Mouse (Mus musculus) megakaryocyte, embryonic 14.5 days (primary cell): Measurements from ENCODE around the gene Serpinb6a. TPM values are rescaled to one million over a fixed set of nuclear protein-coding genes. Genes with fewer than 3 reads are reported as not detected.

Experiments used
- H3K27me3 ChIP-seq: replicated peaks from 2 replicates; pipeline ENCODE3; 2012; ENCODE audit warnings: inconsistent platforms
- H3K36me3 ChIP-seq: replicated peaks from 2 replicates; pipeline ENCODE3; 2012; ENCODE audit warnings: low read length, inconsistent platforms, mixed read lengths
- H3K4me1 ChIP-seq: 2 replicates; pipeline ENCODE4 v1.6.1; 2012; ENCODE audit warnings: inconsistent platforms
- H3K4me3 ChIP-seq: replicated peaks from 2 replicates; pipeline ENCODE3; 2012; ENCODE audit warnings: moderate library complexity, mild to moderate bottlenecking, inconsistent platforms
- H3K9me3 ChIP-seq: 2 replicates; pipeline ENCODE4 v1.6.1; 2012; ENCODE audit warnings: inconsistent platforms
- FLI1 ChIP-seq: IDR thresholded peaks from 2 replicates; pipeline ENCODE4 v1.6.1; 2012; ENCODE audit warnings: low read length, inconsistent platforms, mixed read lengths
- GATA1 ChIP-seq: IDR thresholded peaks from 3 replicates; pipeline ENCODE4 v1.6.1; 2012; ENCODE audit warnings: mixed read lengths, low read length, inconsistent platforms, borderline replicate concordance
- polyA plus RNA-seq: library from polyadenylated mRNA; stranded (reverse); fragments of >175 nt; gene quantifications from 2 replicates; pipeline ENCODE4 v1.2.3, GENCODE M21; 2012; ENCODE audit warnings: low replicate concordance; ENCODE audit not compliant: insufficient read depth

Serpinb6a gene
- polyA plus RNA-seq, 1 experiment: 48.5 TPM

- peaks cover 18% of the 10 kb centered on the region for H3K4me1 ChIP-seq
These were observed 7.4 kb downstream of the Serpinb6a start for GRCm38 (mm10) chr13:33995197-33995596.

GRCm38 (mm10) chr13:33989625-33990024 is 13.0 kb downstream of the Serpinb6a start:
- TF ChIP-seq GATA1: no peak
- no peak for TF ChIP-seq FLI1
- H3K36me3 ChIP-seq: peaks cover 58% of the 10 kb centered on the region
- no peaks in the 10 kb centered on the region for H3K9me3 ChIP-seq
- H3K4me3 ChIP-seq: no peak overlapping the region
- peaks cover 5% of the 10 kb centered on the region; the same call in 1 of the 2 replicates for H3K4me1 ChIP-seq
- no peaks in the 10 kb centered on the region for H3K27me3 ChIP-seq

More at GRCm38 (mm10) chr13:33995197-33995596, 7.4 kb downstream of the Serpinb6a start:
- Histone ChIP-seq H3K36me3 (peaks cover 12% of the 10 kb centered on the region), H3K4me3 (no peak overlapping the region), H3K9me3 (no peaks in the 10 kb centered on the region), H3K27me3 (no peaks in the 10 kb centered on the region)
- no peak for TF ChIP-seq FLI1

- no peaks in the 10 kb centered on the region for H3K9me3 ChIP-seq
- H3K27me3 ChIP-seq: no peaks in the 10 kb centered on the region
- peak overlapping the region; percentile 8 for H3K4me3 ChIP-seq
- peaks cover 40% of the 10 kb centered on the region for H3K4me1 ChIP-seq
- H3K36me3 ChIP-seq: peaks cover 11% of the 10 kb centered on the region
- TF ChIP-seq FLI1 (no peak), GATA1 (no peak)
These were observed 36.0 kb downstream of the Serpinb6a start for GRCm38 (mm10) chr13:33966574-33966973.

- peaks cover 36% of the 10 kb centered on the region for H3K4me1 ChIP-seq
- peak overlapping the region; percentile 98 for H3K4me3 ChIP-seq
- H3K27me3 ChIP-seq: no peaks in the 10 kb centered on the region
- no peak for TF ChIP-seq GATA1
- TF ChIP-seq FLI1: no peak
- no peaks in the 10 kb centered on the region for H3K9me3 ChIP-seq
- H3K36me3 ChIP-seq: peaks cover 9% of the 10 kb centered on the region
These were observed 36.6 kb downstream of the Serpinb6a start for GRCm38 (mm10) chr13:33966025-33966412.

- H3K4me3 ChIP-seq: peak overlapping the region; percentile 98
- H3K9me3 ChIP-seq: no peaks in the 10 kb centered on the region
- peaks cover 12% of the 10 kb centered on the region for H3K36me3 ChIP-seq
- TF ChIP-seq FLI1 (no peak), GATA1 (no peak; the same call in 2 of the 3 replicates)
- H3K27me3 ChIP-seq: no peaks in the 10 kb centered on the region
- H3K4me1 ChIP-seq: peaks cover 34% of the 10 kb centered on the region
These were observed 37.3 kb downstream of the Serpinb6a start for GRCm38 (mm10) chr13:33965056-33966024.

- H3K9me3 ChIP-seq: no peaks in the 10 kb centered on the region
- H3K36me3 ChIP-seq: peaks cover 19% of the 10 kb centered on the region
- TF ChIP-seq FLI1: no peak
- no peak for TF ChIP-seq GATA1
- H3K4me1 ChIP-seq: peaks cover 41% of the 10 kb centered on the region
- H3K4me3 ChIP-seq: peak within 1 kb of the TSS; percentile 98
- no peaks in the 10 kb centered on the region for H3K27me3 ChIP-seq
These were observed 38.2 kb downstream of the Serpinb6a start, which contains the start of gene Nqo2 for GRCm38 (mm10) chr13:33964206-33965046. Gene Nqo2, plus strand, starts transcription at chr13:33964687.

GRCm38 (mm10) chr13:33959771-33960170 is 42.8 kb downstream of the Serpinb6a start:
- peak overlapping the region; percentile 69 for H3K4me3 ChIP-seq

GRCm38 (mm10) chr13:33956571-33957421 is 45.8 kb downstream of the Serpinb6a start:
- TF ChIP-seq FLI1 (no peak), GATA1 (no peak)
- H3K36me3 ChIP-seq: peaks cover 23% of the 10 kb centered on the region
- H3K9me3 ChIP-seq: no peaks in the 10 kb centered on the region
- H3K27me3 ChIP-seq: no peaks in the 10 kb centered on the region
- H3K4me3 ChIP-seq: no peak overlapping the region
- peaks cover 17% of the 10 kb centered on the region for H3K4me1 ChIP-seq

More at GRCm38 (mm10) chr13:33959771-33960170, 42.8 kb downstream of the Serpinb6a start:
- no peak for TF ChIP-seq GATA1
- TF ChIP-seq FLI1: no peak
- H3K36me3 ChIP-seq: peaks cover 23% of the 10 kb centered on the region
- peaks cover 15% of the 10 kb centered on the region for H3K4me1 ChIP-seq
- H3K27me3 ChIP-seq: no peaks in the 10 kb centered on the region
- H3K9me3 ChIP-seq: no peaks in the 10 kb centered on the region

GRCm38 (mm10) chr13:33952947-33953346 is 49.6 kb downstream of the Serpinb6a start:
- Histone ChIP-seq H3K4me1 (peaks cover 16% of the 10 kb centered on the region), H3K36me3 (no peaks in the 10 kb centered on the region), H3K9me3 (no peaks in the 10 kb centered on the region), H3K4me3 (no peak overlapping the region), H3K27me3 (no peaks in the 10 kb centered on the region)
- TF ChIP-seq FLI1: no peak
